Mouse (Mus musculus): ENCODE measurements at regions not wholly inside any gene's neighbourhood (a gene's known extent, or its start where the extent isn't known, plus 50 kb on each side); places are given as distances from the start of the nearest gene placed in this dataset.

DNA sequence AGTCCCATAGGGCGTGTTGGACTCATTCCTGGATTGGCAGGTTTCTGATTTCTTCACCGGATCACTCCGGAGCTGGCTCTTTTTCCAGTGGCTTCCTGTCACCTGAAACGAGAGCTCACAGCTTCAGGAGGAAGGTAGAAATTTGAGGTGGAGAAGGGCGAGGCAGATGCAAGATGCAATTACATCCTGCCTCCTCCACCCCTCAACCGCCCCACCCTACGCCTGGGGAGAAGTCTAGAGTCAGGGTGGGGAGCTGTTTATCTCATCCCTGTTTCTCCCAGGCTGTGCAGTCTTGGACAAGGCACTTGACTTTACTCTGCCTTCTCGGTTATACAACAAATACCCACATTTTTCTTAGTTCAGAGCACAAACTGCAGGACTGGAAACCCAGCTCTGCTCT, 302.8 kb upstream of the Klf3 start:
- DNase-seq = peak in 1 of 2 experiments; percentile 19

DNA sequence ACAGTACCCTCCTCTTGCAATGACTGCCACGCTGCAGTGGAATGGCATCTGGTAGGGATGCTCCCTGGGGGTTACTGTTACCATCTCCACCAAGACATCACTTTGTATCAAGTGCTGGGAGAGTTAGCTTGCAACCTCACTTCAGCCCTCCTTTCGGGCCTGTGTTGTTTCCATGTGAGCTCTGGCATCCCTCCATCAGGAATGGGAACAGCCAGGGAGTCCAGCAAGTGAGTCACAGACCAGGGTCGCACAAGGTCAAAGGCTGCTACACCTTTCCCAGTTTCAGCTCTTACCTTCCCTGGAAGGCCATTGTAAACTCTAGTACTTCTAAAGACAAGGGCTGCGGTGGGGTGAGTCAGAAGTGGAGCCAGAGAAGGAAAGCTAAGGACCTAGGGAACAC, 302.3 kb upstream of the Klf3 start:
- peak in 1 of 2 experiments; percentile 14 for DNase-seq

DNA sequence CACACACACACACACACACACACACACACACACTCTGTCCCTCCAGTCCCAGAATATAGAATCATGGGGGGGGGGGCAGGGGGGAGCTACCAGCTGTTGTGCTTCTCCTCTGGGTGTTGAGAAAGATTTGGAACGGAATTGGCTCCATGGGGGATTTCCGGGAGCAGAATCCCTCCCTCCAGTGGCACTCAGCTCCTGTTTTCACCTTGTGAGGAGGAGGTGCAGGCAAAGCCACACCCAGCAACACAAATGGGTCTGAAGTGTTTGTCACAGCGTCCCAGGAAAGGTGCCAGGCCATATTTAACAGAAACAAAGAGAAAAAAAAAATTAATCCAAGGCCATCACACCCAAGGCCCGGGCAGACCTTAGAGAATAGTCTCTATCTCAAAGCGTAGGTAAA, 301.4 kb upstream of the Klf3 start:
- no peak for DNase-seq

DNA sequence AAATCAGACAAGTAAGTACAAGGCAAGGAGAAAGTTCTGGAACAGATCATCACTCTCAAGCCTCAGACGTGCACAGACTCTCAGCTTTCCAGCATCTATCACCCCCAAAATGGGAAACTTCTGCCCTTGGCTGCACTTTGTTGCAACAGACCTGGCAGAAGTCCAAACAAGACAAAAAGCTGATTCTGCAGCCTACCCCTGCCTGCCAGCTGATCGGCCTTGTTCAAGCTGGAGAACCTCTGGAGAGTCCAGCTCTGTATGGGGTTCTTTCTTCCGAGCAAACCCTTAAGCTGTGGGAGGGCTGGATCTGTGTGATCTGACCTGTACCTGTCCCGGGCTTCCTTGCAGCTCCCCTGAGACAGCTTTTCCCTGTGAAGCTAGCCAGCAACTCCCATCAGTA, 299.7 kb upstream of the Klf3 start:
- DNase-seq = no peak

DNA sequence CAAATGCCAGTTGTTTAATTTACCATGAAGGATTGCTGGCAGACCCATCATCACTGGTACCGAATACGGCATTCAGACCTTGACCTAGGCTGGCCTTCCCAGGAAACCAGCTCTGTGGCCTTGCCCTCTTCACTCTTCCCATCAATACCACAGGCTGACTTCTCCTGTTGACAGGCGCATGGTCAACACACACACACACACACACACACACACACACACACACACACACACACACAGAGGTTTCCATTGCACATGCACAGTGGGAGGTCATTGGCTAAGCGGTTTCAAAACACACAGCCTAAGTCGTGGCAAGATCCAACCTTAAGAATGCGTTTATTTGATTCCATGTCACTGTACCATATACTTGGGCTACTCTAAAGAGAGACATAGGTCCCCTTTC, 298.7 kb upstream of the Klf3 start:
- DNase-seq = no peak

DNA sequence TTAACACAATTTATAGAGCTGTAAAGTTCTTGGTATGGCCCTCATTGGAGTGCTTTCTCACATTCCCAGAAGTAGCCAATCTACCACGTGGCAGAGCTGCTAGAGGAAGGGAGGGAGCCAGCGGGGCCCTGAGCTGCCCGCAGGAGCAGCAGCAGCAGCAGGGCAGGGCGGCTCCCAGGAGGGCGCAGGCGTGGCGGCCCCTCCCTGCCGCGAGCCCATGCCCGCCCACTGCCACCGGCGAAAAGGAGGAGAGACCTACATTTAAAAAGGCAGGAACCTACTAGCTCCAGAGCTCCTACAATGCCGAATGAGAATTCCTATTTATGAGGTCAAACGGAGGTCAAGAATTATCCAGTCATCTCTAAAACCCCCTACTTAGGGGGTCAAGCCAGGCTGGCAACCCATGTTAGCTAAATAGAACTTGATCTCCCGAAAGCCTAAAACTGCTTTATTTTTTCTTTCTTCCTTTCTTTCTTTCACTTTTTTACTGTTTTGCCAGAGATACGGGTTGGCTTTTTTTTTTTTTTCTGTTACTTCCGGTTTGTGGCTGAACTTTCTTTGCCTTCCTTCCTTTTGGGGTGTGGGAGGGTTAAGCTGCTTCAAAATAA, 297.9 kb upstream of the Klf3 start:
- DNase-seq = peak; percentile 68 to 73

DNA sequence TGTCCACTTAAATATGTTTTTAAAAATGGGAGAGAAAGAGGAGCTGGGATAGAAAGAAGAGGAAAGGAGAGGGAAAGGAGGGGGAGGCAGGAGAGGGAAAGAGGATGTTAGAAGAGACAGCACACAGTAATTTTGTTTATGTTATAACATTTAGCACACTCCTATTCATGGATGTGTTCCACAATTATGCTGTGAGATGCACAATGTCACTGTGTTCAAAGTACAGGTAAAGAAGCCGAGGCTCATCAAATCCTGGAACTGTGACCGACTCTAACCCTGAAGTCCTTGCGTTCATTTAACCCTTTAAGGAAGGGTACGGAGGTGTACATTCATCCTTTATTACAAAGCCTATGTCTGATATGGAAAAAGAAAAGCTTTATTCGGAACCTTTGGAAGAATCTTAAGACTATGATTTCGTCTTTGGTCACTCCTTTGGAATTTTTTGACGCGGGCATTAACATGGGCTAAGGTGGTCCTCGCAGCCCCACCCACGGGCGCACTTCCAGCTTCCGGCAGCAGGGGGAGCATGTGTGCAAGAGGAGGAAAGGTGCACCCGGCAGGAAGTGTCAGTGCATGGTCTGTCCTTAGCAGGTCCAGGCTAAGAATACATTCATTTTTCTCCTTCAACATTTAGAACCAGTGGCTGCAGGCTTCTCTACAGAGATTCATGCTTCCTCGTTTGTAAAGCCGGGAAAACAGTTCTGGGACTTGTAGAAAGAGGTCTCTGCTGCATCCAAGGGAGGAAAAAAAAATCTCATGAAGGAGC, 297.2 kb upstream of the Klf3 start:
- peak; percentile 94 for DNase-seq

DNA sequence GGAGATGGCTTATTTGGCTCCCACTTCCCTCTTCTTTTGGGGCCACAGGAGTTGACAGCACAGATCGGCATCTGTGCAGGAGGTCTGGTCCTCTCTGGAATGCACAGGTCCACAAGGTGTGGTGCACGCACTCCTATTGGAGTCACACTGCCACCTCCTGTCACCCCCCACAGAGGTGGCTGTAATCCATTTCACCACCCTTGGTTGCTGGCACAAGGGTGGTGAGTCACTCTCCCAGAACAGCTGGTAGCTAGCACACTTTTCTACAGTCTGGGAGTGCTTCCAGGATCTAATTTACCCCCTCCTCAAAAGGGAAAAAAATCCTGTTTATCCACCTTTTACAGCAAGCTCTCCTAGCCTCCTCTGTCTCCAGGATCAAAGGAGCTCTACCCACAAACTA, 294.6 kb upstream of the Klf3 start:
- no peak for DNase-seq

DNA sequence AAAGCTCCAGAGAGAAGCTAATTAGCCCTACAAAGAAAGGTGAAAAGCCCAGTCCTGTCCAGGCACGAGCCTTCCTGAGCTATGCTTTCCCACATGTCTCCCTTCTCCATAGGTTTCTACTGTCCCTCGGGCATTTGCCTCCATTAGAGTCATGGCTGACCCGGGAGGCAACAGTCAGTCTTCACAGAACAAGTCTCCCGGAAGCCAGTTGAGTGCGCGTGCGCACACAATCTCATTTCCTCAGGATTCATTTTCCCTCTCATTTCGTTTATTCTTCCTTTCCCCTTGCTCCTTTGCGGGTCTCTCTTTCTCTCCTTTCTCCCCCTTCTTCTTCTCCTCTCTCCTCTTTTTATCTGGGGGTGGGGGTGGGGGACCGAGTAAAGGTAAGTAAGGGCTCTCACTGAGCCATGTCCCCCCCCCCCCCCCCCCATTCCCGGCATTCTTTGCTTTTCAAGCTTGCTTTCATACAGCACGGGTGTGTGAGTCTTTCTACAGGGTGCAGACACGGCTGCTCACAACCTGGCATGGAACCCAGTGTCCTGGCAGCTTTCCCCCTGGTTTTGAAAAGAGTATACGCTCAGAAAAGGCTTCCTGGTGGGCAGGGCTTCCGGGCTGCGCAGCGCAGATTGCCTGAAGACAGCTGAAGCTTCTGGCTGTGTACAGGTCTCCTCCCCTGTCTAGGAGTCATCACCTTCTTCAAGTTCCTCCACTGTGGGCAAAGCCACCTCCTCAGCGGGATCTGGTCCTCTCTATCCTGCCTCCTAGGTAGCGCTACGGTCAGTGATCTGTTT, 289.8 kb upstream of the Klf3 start:
- no peak for DNase-seq

DNA sequence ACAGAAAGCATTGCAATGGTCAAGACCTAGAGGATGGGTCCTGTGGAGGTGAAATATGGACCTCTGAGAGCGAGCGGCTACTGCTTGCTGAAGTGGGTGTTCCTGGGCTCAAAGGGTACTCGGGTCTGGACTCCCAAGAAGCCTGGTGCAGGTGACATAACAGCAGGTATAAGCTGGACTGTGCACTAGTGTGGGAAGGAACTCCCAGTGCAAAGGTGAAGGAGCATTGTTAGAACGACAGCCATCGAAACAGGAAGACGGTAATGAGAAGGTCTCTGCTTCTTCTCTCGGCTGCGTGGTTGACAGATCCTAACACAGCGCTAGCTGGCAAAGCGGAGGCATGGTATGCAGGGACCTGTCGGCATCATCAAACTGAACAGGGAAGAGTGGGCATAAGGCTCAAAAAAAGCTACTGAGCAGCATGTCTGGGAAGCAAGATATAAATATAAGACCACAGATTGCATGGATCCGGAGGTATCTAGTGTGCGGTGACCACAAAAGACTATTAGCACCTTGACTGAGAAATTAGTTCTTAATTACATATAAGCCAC, 287.0 kb upstream of the Klf3 start:
- no peak for DNase-seq

DNA sequence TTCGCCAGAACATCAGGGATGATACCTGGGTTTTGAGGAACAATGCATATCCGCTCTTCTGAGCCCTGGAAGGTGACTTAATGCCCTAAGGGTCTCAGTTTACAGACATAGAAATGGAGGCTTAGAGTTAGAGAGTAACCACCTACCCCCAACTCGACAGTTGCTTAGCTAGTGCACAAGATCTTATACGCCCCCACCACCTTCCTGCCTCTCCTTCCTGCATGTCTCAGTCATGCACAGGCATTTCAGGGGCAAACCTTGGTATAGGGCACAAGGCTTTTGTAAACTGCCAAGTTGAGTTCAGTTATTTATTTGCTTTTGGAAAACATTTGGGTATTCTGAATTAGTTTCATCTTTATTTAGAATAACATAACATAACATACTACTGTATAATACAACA, 285.9 kb upstream of the Klf3 start:
- DNase-seq = no peak

DNA sequence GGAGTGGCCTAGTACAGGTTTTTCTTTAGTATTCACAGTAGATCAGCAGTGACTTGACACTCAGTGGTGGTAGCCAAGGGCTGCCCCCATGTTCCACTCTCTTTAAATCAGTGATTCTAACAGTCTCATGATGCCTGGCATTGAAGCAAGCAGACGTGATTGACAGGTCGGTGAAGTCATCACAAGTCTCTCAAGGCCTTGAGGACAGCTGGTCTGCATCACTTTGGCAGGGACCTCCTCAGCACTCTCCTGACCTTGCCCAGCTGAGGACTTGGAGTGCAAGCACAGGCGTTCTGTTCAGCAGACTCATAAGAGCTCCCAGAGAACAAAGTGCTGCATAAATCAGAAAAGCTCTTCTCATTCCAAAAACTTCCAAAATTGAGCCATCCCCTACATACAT, 285.4 kb upstream of the Klf3 start:
- DNase-seq = no peak

DNA sequence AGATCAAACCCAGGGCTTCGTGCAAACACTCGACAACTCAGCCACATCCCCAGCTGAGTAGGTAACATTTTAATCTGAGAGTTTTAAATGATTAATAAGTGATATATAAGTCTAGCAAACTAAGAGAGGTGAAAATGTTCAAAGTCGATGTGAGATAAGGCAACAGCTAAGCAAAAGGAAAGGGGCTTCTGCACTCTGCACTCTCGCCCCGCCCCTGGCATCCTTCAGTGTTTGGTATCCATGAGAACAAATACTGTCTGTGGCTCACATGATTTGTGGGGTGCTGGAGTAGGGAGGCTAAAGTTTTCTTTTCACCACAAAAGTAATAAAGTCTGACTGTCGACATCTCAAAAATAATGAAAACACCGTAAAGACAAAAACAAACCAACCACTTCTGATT, 284.2 kb upstream of the Klf3 start:
- DNase-seq = no peak

DNA sequence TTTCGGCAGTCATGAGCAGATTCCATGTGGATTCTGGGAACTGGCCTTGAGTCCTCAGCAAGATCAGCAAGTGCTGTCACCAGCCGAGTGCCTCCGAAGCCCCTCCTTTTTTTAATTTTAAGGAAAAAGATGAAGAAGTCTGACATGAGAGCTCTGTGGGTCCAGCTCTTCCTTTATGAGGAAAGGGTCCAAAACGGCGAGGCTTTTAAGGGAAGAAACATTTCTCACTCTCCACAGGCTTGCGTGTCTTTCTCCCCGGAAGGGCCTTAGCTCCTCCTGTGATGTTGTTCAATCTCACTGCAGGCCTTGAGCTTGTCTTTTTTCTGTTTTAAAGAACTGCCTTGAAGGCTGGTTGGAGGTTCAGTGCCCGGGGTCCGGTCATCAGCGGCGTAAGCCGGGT, 283.5 kb upstream of the Klf3 start:
- no peak for DNase-seq

DNA sequence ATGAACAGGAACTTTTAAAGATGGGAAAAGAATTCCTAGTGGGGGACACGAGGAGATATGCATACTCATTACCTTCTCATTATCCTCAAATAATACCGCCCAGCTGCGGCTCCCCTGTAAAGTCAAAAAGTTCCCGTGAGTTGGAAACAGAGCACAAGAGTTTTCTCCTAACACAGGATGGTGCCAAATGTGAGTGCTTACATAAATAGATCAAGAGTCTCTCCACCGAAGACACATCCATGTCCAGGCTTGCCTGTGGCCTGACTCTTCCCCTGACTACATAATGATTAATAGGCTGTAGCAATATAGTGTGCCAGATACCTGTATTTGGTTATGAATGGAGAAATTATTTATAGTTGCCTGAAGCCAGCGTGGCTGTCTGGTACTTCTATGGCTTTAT, 281.8 kb upstream of the Klf3 start:
- DNase-seq = no peak

DNA sequence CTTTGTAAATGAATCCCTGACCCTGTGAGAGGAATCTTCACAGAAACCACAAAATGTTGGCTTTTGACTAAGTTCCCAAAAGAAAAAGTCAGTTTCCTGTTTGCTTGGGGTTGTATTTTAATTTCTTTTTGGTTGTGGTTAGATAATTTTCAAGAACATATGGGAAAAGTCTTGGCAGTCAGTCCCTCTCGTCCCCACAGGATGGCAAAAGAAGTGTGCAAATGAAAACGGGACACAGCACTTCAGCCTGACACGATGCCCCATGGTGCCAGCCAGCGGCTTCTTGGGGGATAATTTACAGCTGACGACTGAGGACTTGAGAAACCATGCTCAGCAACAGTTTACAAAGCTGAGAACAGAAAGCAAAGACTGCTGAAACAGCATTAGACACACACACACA, 281.2 kb upstream of the Klf3 start:
- DNase-seq = no peak

DNA sequence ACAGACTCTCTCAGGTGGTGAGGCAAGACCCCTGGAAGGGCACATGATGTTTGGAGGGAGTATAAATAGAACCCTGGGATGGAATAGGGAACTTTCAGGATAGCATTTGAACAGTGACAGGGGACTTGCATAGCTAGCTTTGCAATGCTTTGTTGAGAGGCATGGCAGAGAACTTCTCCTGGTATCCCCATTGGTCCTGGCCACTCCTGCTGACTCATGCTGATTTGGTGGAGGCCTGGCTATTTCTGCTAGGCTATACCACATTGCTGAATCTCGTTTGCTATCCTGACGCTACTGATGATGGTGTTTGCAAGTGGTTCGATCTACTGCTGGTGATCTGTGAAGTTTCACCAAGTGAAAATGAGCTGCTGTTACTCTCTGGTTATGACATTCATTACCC, 276.7 kb upstream of the Klf3 start:
- no peak for DNase-seq

DNA sequence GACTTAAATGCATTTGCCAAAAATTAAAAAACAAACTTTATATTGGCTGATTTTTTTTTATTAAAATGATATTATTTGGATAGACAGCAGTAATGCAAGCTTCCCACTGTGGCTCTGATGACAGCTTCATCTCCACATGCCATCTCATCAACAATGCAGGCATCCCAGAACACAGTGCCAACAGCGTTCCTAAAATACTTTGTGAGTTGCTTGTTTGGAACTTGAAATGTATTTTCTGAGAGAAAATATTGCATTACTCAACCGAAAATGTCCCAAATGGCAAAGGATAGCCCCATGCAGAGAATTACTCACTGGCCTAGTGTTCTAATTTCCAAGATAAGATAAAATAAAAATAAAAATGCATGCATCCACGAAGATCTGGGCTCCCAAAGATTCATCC, 275.2 kb upstream of the Klf3 start:
- no peak for DNase-seq

DNA sequence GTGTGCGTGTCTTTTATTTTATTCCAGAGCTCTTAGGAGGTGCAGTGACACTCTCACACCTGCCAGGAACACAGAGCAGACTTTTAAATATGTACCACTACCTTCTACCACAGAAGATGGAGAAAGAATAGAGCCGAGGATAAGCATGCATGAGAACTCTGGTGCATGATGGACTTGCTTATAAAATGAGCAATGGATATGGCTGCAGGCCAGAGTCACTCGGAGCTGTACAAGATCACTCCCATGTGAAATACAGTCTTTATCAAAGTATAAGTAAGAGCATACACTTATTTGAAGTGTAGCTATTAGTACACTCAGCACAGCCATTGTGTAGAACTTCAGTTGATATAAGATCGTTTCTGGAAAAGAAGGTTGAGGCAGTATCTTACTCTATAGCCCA, 268.8 kb upstream of the Klf3 start:
- DNase-seq = no peak

DNA sequence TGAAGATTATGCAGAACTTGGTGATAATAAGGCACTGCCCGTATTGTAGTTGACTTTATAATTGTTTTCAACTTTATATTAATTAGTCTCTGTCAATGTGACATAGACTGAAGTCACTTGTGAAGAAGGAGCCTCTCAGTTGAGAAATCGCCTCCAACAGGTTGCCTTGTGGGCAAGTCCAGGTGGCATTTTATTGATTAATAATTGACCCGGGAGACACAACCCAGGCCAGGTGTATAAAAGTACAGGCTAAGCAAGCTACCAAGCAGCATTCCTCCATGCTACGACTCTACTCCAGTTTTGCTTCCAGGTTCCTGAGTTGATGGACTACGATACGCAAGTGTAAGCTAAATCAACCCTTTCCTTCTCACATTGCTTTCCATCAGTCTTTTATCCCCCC, 268.2 kb upstream of the Klf3 start:
- DNase-seq = no peak

DNA sequence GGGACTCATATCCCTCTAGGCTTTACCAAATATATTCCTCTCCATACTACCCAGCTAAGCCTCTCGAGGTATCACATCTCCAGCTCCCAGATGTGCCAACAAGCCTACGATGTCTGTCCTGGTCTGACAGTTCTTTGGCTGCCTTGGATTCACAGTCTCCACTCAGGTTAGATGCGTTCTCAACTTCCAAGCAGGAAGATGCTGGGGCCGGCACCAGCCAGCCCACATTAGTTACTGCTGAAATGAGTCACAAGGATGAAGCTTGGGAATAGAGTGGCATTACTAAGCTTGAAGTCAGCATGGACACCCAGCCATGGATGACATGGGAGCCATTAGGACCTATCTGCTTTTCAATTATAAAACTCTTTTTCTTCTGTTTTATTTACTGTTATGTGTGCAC, 267.6 kb upstream of the Klf3 start:
- DNase-seq = no peak

DNA sequence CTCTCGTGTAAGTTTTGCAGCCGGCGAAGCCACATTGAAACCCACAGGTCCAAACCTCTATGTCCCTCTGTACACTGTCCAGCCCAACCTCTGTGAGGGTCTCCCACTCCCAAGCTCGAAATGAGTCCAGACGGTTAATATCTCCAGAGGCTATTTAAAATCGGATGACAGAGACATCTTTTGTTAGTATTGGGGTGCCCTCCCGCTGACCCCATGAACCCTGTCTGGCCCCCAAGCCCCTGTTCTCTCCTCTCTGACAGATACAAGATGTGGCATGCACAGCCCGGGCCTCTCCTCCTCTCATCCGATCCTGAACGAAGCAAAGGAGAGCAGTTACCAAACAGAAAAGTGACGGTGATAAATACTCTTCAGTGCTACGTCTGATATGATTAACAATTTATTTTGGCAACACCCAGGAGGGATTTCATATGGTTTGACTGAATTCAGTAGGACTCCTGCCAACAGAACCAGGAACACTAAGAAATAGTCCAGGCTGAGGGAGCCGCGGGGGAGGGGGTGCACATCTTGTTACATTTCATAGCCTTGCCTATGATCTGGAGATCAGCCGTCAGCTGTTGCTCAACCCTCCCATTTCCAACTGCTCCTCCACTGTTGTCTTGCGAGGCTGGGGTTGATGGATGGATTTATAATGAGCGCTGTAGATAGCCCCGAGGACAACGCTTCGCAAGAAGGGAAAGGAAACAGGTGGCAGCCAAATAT, 266.6 kb upstream of the Klf3 start:
- no peak for DNase-seq

DNA sequence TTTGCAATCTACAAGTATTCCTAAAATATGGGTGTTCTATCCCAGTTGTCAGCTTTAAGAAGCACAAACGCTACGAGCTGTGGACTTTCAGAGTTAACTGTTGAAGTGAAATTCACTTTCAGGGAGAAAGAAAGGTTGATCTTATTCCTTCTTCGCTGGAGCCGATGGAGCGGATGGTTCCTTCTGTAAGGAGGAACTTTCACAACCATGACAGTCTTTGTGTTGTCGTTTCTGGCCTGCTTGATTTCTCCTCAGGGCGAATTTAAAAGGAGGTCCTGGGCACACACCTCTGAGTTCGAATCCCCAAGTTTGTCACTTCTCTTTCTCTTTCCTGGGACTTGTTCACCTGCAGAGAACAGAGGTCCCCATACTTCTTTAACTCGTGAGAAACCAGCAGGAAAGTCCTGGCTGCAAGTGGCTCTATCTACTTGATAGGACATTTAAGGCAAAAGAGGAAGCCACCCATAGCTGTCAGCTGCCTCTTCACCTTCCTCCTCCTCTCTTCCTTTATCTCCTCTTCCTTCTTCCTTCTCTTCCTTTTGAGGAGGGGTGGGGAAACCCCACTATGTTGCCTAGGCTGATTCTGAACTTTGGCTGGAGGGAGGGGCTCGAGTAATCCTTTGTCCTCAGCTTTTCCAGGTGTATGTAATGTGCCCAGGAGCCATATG, 265.9 kb upstream of the Klf3 start:
- no peak for DNase-seq
